ENCODE assay signal across 8 mouse cellular contexts in genomic region chr6:31125328-31126118, GRCm38 (mm10).
DNase-seq lines count a peak whose midpoint lies in the region; ATAC-seq lines count a peak whose summit lies in the region.

No protein-coding gene starts in this region.

- WGBS in heart, embryonic 13.5 days: 63% methylated on average over 19 of the region's 19 CpGs
- WGBS in liver, embryonic 13.5 days (ENCODE audit: insufficient replicate concordance): 12% methylated on average over 19 of the region's 19 CpGs

- peak overlapping the region; percentile 41 for H3K4me2 ChIP-seq in heart, embryonic 13.5 days
- peak overlapping the region; percentile 73 for H3K4me2 ChIP-seq in liver, embryonic 13.5 days

- no peaks in the 10 kb centered on the region for H3K9me3 ChIP-seq in heart, embryonic 13.5 days
- H3K9me3 ChIP-seq in liver, embryonic 13.5 days (replicated peaks): no peaks in the 10 kb centered on the region

- no peak overlapping the region for H3K9ac ChIP-seq in heart, embryonic 13.5 days
- H3K9ac ChIP-seq in liver, embryonic 13.5 days: peak overlapping the region; percentile 73

- H3K4me3 ChIP-seq in heart, embryonic 13.5 days: peak overlapping the region; percentile 13
- H3K4me3 ChIP-seq in liver, embryonic 13.5 days (replicated peaks): peak overlapping the region; percentile 65

- intact Hi-C loops in heart, postnatal 25 days (cut with DNase I): loop anchor here (5.0 kb wide), 1 partner anchor 43 kb away; no protein-coding TSS in a partner anchor
- intact Hi-C loops in left cerebral cortex, postnatal 36 days (cut with DNase I): no loop called here

- H3K36me3 ChIP-seq in heart, embryonic 13.5 days: no peaks in the 10 kb centered on the region
- no peaks in the 10 kb centered on the region for H3K36me3 ChIP-seq in liver, embryonic 13.5 days

- ATAC-seq in heart, embryonic 13.5 days (ENCODE audit: extremely low read depth, insufficient number of reproducible peaks, low FRiP score, low TSS enrichment): no peak
- peak; percentile 74 for ATAC-seq in liver, embryonic 13.5 days (ENCODE audit: low read depth)

- H3K27me3 ChIP-seq in heart, embryonic 13.5 days (replicated peaks): no peaks in the 10 kb centered on the region
- H3K27me3 ChIP-seq in liver, embryonic 13.5 days: no peaks in the 10 kb centered on the region

- H3K4me1 ChIP-seq in heart, embryonic 13.5 days: peaks cover 13% of the 10 kb centered on the region
- peaks cover 42% of the 10 kb centered on the region for H3K4me1 ChIP-seq in liver, embryonic 13.5 days (replicated peaks)

- DNase-seq in heart, postnatal 25 days (ENCODE audit: low spot score): no peak
- peak; percentile 40 to 54 for DNase-seq in CD8-positive naive resting alpha-beta T cell, adult 2 months (ENCODE audit: low read depth in 2 of 2, low spot score in 2 of 2)
- peak; percentile 82 for DNase-seq in c-Kit-positive CD71-positive TER-119-positive erythroid progenitor cells, embryonic 14.5 days (ENCODE audit: low spot score)
- peak; percentile 69 for DNase-seq in liver, embryonic 13.5 days
- DNase-seq in spleen, postnatal 36 days (ENCODE audit: low spot score in 2 of 2): peak; percentile 56 to 70
- no peak for DNase-seq in left cerebral cortex, postnatal 36 days (ENCODE audit: low spot score in 2 of 2)
- no peak for DNase-seq in gastrocnemius, adult 8-10 months (ENCODE audit: low spot score in 2 of 2)

- H3K27ac ChIP-seq in heart, embryonic 13.5 days (replicated peaks): peak overlapping the region; percentile 5; the same call in 1 of the 2 replicates
- peak overlapping the region; percentile 82 for H3K27ac ChIP-seq in liver, embryonic 13.5 days

Comparison
In these comparisons a context has a peak if more than half of its experiments do, and no peak if none do; other contexts are left out.
1. DNase-seq: peak in CD8-positive naive resting alpha-beta T cell, adult 2 months (2 of 2), c-Kit-positive CD71-positive TER-119-positive erythroid progenitor cells, embryonic 14.5 days (single experiment), liver, embryonic 13.5 days (single experiment) and spleen, postnatal 36 days (2 of 2); none in heart, postnatal 25 days (single experiment), left cerebral cortex, postnatal 36 days (0 of 2) and gastrocnemius, adult 8-10 months (0 of 2).